Mouse (Mus musculus): Measurements from ENCODE around the gene Ccdc91.

Ccdc91 gene

DNA sequence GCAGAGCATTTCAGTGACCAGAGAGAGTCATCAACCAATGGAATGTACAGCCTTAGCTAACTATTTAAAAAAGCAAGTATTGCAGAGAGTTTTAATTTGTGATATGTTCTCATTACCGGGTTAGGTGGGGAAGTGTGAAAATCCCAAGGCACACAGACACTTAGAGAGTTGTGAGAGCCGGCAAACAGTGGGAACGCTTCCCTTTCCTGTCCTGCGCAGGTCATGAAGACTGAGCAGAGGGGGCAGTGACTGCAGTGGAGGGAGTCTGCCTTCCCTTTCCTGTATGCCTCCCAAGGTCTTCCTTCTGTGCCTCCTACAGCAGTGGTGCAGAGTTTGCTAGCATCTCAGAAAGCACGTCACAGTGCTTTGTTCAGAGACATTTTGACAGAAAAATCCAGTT, 62.6 kb downstream of the Ccdc91 start:
- no peak for TF ChIP-seq GATA4 (IDR thresholded peaks at IDR 0.05; ENCODE audit: insufficient replicate concordance, low read length)

DNA sequence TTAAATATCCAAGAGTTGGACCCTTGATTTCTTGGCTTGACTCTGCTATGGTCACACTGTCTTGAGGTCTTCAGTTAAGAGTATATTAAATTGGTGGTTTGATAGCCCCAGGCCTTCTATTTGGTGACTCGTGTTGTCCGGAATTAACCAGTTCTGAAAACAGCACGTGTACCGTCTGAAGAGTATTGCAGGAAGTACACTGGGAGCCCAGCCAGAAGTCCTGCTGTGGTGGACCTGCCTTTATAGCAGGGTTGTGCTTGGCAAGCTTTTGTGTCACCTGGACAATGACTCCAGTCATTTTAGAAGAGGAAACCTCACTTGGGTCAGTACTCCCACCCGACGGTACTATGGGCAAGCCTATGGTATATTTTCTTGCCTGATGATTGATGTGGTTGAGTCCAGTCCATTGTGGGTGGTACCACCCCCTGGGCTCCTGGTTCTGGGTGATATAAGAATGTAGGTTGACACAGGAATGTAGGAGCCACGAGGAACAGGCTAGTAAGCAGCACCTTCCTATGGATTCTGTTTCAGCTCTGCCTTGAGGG, 63.5 kb downstream of the Ccdc91 start:
- no peak for TF ChIP-seq GATA4 (IDR thresholded peaks at IDR 0.05; ENCODE audit: insufficient replicate concordance, low read length)

DNA sequence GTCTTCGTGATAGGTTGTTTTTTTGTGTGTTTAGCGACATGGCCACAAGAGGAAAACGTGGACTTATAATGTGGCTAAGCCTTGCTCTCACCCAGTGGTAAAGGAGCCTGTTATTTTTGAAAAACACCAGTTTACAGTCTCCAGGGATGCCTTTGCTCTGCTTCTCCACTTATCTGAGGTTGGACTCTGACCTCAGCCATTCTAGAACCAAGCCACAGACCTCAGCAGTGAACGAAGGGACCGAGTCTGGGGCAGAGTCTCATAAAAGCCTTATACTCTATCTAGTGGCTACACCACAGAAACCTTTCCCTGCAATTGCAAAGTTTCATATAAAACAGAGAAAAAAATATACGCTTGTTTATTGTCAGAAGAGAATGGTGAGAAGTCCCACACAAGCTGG, 65.3 kb downstream of the Ccdc91 start:
- TF ChIP-seq GATA4 (IDR thresholded peaks at IDR 0.05; ENCODE audit: insufficient replicate concordance, low read length), result no peak

DNA sequence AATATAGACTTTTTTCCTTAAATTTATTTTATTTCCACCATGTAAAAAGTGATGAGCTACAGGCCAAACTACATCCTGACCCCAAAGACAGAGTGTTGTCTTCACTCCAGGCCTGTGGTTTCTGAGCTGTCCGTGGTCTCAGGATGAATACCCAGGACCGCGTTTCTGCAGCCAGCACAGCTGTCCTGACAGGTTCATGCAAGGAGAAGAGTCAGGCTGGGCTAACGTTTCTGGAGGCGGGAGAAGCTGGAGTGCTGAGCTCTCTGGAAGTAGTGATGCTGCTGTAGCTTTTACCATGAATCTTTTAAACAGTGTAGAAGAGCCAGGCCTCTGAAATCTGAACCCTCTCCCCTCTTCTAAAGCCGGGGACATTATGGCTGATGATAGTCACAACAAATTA, 80.0 kb downstream of the Ccdc91 start:
- no peak for TF ChIP-seq GATA4 (IDR thresholded peaks at IDR 0.05; ENCODE audit: insufficient replicate concordance, low read length)

DNA sequence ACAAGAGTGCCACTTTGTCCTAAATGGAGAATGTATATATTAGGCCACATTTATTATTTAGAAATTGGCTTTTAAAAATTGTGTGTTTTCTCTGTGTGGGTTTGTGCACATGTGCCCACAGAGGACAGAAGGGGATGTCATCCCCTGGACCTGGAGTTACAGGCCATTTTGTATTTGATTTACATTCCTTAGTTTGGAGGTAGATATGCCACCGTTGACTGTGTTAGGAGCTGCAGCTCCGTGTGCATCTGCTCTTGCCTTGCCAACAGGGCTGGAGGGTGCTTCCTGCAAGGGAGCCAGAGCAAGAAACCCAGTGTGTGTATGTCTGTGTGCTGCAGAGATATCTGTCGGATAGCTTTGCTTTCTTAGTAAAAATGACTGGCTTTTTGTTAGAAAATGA, 83.7 kb downstream of the Ccdc91 start:
- TF ChIP-seq GATA4 (IDR thresholded peaks at IDR 0.05; ENCODE audit: insufficient replicate concordance, low read length), result no peak

DNA sequence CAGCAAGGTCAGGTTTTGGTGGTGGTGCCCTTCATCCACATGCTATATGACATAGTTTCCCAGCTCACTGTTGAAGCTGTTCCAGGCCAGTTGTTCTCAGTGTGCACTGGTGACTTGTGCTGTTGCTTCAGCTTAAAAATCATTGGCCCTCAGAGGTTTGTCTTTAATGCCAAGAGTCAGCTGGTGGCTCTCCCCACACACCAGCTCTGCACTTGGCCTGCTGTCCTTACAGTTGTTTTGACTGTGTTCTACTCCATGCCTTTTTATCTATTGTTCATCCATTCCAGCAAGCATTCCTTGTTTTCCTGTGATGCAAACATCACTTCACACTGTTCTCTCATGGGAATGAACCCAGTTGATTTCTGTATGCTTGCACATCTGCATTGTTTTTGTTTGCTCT, 84.8 kb downstream of the Ccdc91 start:
- no peak for TF ChIP-seq GATA4 (IDR thresholded peaks at IDR 0.05; ENCODE audit: insufficient replicate concordance, low read length)

DNA sequence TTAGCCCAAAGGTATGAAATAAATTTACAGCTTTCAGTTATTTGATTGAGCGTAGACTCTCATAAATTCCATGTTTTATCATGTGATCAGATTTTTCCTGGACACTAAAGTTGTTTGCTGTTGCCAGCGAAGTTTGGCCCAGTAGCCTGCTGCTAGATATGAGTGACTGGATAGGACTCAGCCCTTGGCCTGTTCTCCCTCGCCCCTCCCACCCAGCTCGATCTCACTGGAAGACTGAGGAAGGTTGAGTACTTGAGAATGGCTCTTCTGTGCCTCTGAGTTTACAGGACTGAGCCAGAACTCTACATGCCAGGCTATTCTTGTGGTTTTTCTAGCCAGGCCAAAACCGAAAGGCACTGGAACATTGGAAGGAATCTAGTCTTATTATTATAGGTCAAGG, 93.6 kb downstream of the Ccdc91 start:
- no peak for TF ChIP-seq GATA4 (IDR thresholded peaks at IDR 0.05; ENCODE audit: insufficient replicate concordance, low read length)

DNA sequence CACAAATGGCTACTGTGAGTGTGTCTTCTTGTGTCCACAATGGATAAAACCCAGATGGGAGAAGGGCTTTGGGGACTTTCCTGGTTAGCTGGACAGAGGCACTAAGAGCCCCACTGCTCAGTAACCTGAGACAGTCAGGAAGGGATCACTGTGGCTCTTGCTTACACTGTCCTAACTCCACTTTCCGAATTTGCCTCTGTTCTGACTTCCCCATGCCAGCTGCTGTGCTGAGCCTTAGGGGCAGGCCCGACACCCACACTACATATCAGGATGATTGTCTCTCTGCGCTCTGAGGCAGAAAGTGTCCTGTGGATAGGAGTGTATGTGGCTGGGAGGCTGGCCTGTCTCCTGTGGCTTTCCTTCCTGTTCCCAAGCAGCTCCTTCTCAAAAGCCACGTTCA, 97.5 kb downstream of the Ccdc91 start:
- TF ChIP-seq GATA4 (IDR thresholded peaks at IDR 0.05; ENCODE audit: insufficient replicate concordance, low read length), result no peak

DNA sequence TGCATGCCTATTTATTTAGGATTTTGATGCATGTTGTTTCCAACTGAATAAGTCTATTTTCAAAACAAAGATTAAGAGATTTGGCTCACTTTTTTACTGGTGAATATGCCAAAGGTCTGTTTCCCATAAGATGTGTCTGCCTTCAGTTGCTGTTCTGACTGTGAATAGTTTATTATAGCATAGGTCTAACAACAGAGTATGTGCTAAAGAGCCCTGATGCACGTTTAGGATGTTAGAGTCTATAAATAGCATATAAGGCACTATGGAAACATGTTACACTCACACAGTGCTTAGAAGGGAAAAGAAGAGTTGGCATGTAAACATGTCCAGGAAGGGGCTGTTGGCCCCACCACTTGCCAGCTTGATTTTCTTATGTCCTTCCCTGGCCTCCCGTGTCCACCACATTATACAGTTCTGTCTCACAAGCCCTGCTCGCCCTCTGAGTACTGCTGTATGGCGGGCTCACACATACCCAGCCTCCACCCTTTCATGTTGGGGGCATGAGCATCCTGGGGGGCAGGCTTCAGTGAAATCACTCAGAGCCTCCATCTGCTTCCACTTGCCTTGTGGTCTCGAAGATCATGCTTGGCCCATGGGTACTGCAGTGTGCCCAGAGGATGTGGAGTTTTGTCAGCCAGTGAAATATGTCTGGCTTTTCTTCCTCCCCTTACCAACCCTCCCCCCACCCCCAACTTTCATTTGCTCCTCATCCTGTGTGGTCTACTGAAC, 99.0 kb downstream of the Ccdc91 start:
- TF ChIP-seq GATA4 (IDR thresholded peaks at IDR 0.05; ENCODE audit: insufficient replicate concordance, low read length), result no peak

DNA sequence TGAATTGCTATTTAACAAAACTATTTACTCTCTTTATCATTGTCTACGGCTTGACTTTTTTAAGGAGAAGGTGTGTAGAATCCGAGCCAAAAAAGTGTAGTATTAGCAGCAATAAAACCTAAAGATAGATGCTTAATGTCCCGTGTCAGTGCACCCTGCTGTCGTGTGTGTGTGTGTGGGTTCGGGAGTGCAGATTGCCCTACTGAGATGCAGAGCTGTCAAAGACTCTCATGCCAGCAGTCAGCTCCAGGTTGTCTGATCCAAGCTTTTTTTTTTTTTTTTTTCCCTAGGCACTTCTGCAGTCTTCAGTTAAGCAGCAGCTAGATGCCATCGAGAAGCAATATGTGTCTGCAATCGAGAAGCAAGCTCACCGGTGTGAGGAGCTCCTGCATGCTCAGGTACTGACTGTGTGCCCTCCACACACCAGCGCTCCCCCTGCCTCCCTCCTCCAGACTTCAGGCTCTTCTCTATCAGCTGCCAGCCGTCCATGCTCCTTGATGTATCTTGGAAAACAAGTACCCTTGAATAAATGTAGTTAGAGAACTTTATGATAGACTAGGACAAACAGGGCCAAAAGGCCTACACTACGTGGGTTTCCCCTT, 99.7 kb downstream of the Ccdc91 start:
- TF ChIP-seq GATA4 (IDR thresholded peaks at IDR 0.05; ENCODE audit: insufficient replicate concordance, low read length), result no peak

DNA sequence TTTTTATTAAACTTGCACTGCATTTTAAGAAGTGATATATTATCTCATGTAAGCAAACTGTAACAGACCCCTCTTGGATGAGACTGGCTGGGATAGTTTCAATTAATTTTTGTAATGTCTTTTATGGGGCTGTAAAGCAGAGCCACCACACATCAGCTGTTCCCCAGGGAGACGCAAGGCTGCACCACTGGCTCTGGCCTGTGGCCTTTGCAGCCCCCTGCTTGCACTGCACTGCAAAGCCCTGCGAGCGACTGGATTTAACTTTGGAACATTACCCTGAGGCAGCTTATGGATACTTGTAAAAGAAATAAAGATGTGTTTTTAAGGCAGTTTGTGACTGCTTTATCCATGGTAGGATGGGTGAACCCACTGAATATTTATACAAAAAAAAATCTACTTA, 112.0 kb downstream of the Ccdc91 start:
- TF ChIP-seq GATA4 (IDR thresholded peaks at IDR 0.05; ENCODE audit: insufficient replicate concordance, low read length), result no peak

DNA sequence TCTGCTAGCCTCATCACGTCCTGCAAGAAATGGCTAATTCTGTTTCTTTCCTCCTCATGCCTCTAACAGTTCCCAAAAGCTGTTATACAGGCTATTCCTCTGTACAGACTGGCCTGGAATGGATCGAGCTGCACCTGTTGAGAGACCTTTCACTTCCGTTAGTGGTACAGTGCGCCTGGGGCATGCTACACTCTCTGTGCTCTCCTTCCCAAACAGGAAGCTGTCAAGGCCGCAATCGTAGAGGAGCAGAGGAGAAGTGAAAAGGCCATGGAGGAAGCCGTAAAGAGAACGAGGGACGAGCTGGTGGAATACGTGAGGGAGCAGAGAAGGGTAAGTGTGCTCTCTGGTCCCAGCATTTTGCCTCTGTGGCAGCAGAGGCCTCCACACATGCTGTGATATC, 131.0 kb downstream of the Ccdc91 start:
- no peak for TF ChIP-seq GATA4 (IDR thresholded peaks at IDR 0.05; ENCODE audit: insufficient replicate concordance, low read length)

DNA sequence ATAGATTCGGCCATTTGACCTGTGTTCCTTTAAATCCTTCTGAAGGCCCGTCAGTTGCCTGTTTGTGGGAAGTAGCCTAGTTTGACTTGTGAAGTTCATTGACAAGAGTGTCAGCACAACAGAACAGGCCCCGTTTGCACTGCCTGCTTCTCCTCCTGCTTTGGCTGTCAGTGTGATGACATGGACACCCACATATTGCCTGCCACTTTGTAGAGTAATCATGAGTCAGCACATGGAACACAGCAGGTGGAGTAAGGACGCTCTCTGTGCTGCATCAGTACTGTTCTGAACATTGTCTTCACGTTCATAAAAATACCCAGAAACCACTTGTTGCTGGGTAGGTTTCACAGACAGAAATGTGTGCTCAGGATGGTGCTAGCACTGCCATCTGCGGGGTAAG, 132.0 kb downstream of the Ccdc91 start:
- TF ChIP-seq GATA4 (IDR thresholded peaks at IDR 0.05; ENCODE audit: insufficient replicate concordance, low read length), result no peak

DNA sequence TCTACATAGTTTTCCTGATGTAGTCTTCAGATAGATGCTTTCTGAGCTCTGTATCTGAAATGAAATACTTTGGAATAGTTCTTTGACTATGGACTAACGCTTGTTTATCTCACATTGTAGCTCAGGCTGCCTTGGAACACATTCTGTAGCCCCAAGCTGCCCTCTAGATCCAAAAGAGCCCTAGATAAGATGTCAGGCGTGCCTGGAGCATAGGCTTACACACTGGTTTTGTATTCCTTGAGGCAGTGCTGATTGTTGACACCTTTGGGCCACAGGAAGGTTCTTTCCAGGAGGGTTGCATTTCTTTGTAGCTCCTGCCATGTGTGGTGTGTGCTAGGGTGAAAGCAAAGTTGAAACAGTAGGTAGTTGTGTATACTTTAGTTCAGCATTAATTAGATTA, 139.7 kb downstream of the Ccdc91 start:
- TF ChIP-seq GATA4 (IDR thresholded peaks at IDR 0.05; ENCODE audit: insufficient replicate concordance, low read length), result no peak

DNA sequence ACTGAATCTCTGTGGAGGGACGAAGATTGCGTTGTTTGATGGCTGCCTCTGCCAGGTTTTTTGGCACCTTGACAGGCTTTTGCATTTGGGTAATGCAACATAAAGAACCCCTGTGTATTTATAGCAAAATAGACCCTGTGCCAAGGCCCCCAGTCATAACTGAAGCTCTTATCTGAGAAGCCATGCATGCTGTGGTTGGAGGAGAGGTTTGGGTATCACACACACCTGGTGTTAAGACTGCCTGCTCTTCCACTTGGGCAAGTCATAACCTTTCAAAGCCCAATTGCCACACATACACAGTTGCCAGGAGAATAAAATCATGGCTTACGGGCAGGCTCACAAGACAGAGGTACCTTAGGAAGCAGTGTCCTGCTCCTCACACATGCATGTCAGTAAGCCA, 147.5 kb downstream of the Ccdc91 start:
- TF ChIP-seq GATA4 (IDR thresholded peaks at IDR 0.05; ENCODE audit: insufficient replicate concordance, low read length), result no peak

DNA sequence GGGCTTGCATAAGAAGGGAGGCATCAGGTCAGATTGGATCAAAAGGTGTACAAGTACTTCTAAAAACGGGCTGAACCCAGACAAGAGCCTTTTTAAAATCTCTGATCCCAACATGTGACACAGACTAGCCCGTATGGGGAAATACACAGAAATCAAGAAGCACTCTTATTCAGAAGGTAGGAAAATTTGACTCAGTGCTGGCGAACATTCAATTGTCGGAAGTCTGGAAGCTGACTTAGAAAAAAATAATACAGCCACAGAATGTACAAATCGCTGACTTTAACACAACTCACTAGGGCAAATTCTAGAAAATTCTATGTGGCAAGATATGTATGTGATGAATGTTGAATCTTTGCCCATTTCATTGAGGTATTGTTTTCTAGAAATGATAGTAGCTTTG, 160.8 kb downstream of the Ccdc91 start:
- TF ChIP-seq GATA4 (IDR thresholded peaks at IDR 0.05; ENCODE audit: insufficient replicate concordance, low read length), result no peak

DNA sequence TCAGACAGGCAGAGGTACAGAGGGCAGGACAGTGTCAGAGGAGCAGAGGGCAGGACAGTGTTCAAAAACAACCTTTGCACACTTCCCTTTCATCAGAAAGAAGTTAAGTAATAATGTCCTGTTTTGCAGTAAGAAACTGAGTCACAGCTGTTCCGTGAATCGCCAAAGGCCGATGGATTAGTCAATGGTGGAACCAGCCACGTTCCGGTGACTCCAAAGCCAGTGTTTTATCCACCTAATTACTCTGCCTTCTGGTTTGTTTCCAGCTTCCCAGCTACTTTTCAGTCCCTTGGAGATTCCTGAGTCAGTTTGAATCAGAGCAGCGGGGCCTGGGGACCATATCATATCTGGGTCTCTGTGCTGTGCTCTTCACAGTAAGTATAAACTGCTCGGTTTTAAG, 168.2 kb downstream of the Ccdc91 start:
- TF ChIP-seq GATA4 (IDR thresholded peaks at IDR 0.05; ENCODE audit: insufficient replicate concordance, low read length), result no peak

Data from liver, adult (tissue).